Mouse (Mus musculus): ENCODE data around the gene Prkci. TPM values are rescaled to one million over a fixed set of nuclear protein-coding genes. Genes with fewer than 3 reads are reported as not detected.

Gene Prkci
- 1 to 10 TPM; 8.8 to 9.3 TPM for polyA plus RNA-seq (2017; shearing (Covaris generic))

GRCm38 (mm10) chr3:30995283-30995898, at the start of gene Prkci:
TSS of gene Prkci (plus strand) at chr3:30995747.

GRCm38 (mm10) chr3:30969104-30969581, 26.4 kb upstream of the Prkci start, which contains the start of gene Phc3:
TSS of gene Phc3 (minus strand) at chr3:30969415.

GRCm38 (mm10) chr3:31094531-31095178, 99.1 kb downstream of the Prkci start, which contains the start of gene Skil:
TSS of gene Skil (plus strand) at chr3:31095058.

Other genes with a start within 250 kb of the Prkci start
- not detected for gene Samd7, start 249.5 kb upstream of the Prkci start, polyA plus RNA-seq (2017; shearing (Covaris generic))
- 10 to 100 TPM; 67.8 to 78.8 TPM for gene Sec62, start 202.9 kb upstream of the Prkci start, polyA plus RNA-seq (2017; shearing (Covaris generic))
- 1 to 10 TPM; 4.4 to 7.3 TPM for gene Gpr160, start 139.8 kb upstream of the Prkci start, polyA plus RNA-seq (2017; shearing (Covaris generic))
- 10 to 100 TPM; 24.7 to 28.9 TPM for gene Phc3, start 26.3 kb upstream of the Prkci start, polyA plus RNA-seq (2017; shearing (Covaris generic))
- 10 to 100 TPM; 41.1 to 59.3 TPM for gene Skil, start 99.3 kb downstream of the Prkci start, polyA plus RNA-seq (2017; shearing (Covaris generic))
- not detected for gene Cldn11, start 154.2 kb downstream of the Prkci start, polyA plus RNA-seq (2017; shearing (Covaris generic))